Mouse (Mus musculus) layer of hippocampus, adult 2 months (tissue): Measurements from ENCODE around the gene Tnfrsf26. TPM values are rescaled to one million over a fixed set of nuclear protein-coding genes. Genes with fewer than 3 reads are reported as not detected.

Experiments used
- DNase-seq, 2 experiments: peaks; one replicate each; pipeline ENCODE4 v3.0.0; 2022; ENCODE audit warnings: low spot score in 2 of 2
- H3K27ac ChIP-seq: fragments of 200-600 bp; 2 replicates; pipeline ENCODE4 v1.8.1; 2022
- H3K4me3 ChIP-seq: fragments of 200-600 bp; 2 replicates; pipeline ENCODE4 v1.8.1; 2022; ENCODE audit warnings: mild to moderate bottlenecking
- CTCF ChIP-seq: fragments of 200-600 bp; conservative IDR thresholded peaks from 2 replicates; pipeline ENCODE4 v1.8.1; 2022; ENCODE audit warnings: antibody characterized with exemption, mild to moderate bottlenecking, moderate library complexity
- total RNA-seq, 2 experiments: library from RNA; stranded (reverse); gene quantifications; 2 replicates each; pipeline ENCODE4 v1.2.3; 2021

Tnfrsf26 gene
- total RNA-seq, 2 experiments from 2014 or later: not detected

GRCm38 (mm10) chr7:143625151-143625550, 3.4 kb downstream of the Tnfrsf26 start:
- no peak for TF ChIP-seq CTCF
- no peak overlapping the region for H3K27ac ChIP-seq

GRCm38 (mm10) chr7:143624561-143624960, 4.0 kb downstream of the Tnfrsf26 start:
- Histone ChIP-seq H3K27ac (no peak overlapping the region), H3K4me3 (no peak overlapping the region)
- no peak for TF ChIP-seq CTCF
- no peak for DNase-seq

More at GRCm38 (mm10) chr7:143625151-143625550, 3.4 kb downstream of the Tnfrsf26 start:
- no peak for DNase-seq
- H3K4me3 ChIP-seq: no peak overlapping the region

GRCm38 (mm10) chr7:143620951-143621350, 7.6 kb downstream of the Tnfrsf26 start:
- no peak overlapping the region for H3K4me3 ChIP-seq
- no peak for TF ChIP-seq CTCF
- no peak for DNase-seq
- H3K27ac ChIP-seq: no peak overlapping the region

- H3K27ac ChIP-seq: no peak overlapping the region
- no peak overlapping the region for H3K4me3 ChIP-seq
- no peak for DNase-seq
- TF ChIP-seq CTCF: no peak
Measured at GRCm38 (mm10) chr7:143614404-143615135, 14.0 kb downstream of the Tnfrsf26 start.

GRCm38 (mm10) chr7:143612215-143612614, 16.3 kb downstream of the Tnfrsf26 start:
- H3K4me3 ChIP-seq: no peak overlapping the region
- peak; percentile 60 for TF ChIP-seq CTCF

GRCm38 (mm10) chr7:143605321-143605720, 23.2 kb downstream of the Tnfrsf26 start:
- no peak for TF ChIP-seq CTCF
- DNase-seq: no peak
- H3K4me3 ChIP-seq: no peak overlapping the region
- H3K27ac ChIP-seq: no peak overlapping the region

More at GRCm38 (mm10) chr7:143612215-143612614, 16.3 kb downstream of the Tnfrsf26 start:
- no peak for DNase-seq
- no peak overlapping the region for H3K27ac ChIP-seq

GRCm38 (mm10) chr7:143604889-143605288, 23.6 kb downstream of the Tnfrsf26 start:
- Histone ChIP-seq H3K27ac (no peak overlapping the region), H3K4me3 (no peak overlapping the region)
- no peak for DNase-seq
- no peak for TF ChIP-seq CTCF

GRCm38 (mm10) chr7:143601705-143602104, 26.8 kb downstream of the Tnfrsf26 start:
- no peak overlapping the region for H3K4me3 ChIP-seq

GRCm38 (mm10) chr7:143600231-143600740, 28.2 kb downstream of the Tnfrsf26 start:
- no peak for TF ChIP-seq CTCF
- no peak overlapping the region for H3K27ac ChIP-seq
- peak overlapping the region; percentile 98 for H3K4me3 ChIP-seq
- no peak for DNase-seq

More at GRCm38 (mm10) chr7:143601705-143602104, 26.8 kb downstream of the Tnfrsf26 start:
- H3K27ac ChIP-seq: no peak overlapping the region
- peak; percentile 41 for TF ChIP-seq CTCF
- no peak for DNase-seq

- H3K27ac ChIP-seq: peak within 1 kb of the TSS; percentile 92
- peak; percentile 94 to 95 for DNase-seq
- TF ChIP-seq CTCF: no peak
Measured at GRCm38 (mm10) chr7:143599428-143600230, 28.9 kb downstream of the Tnfrsf26 start, which contains the start of gene Cars. Gene Cars (minus strand): TSS chr7:143600090.

GRCm38 (mm10) chr7:143594865-143595264, 33.7 kb downstream of the Tnfrsf26 start:
- no peak overlapping the region for H3K4me3 ChIP-seq
- TF ChIP-seq CTCF: no peak
- no peak overlapping the region for H3K27ac ChIP-seq
- no peak for DNase-seq

More at GRCm38 (mm10) chr7:143599428-143600230, 28.9 kb downstream of the Tnfrsf26 start, which contains the start of gene Cars:
- peak within 1 kb of the TSS; percentile 98 for H3K4me3 ChIP-seq

GRCm38 (mm10) chr7:143592255-143592654, 36.3 kb downstream of the Tnfrsf26 start:
- no peak overlapping the region for H3K4me3 ChIP-seq
- TF ChIP-seq CTCF: no peak
- no peak for DNase-seq
- H3K27ac ChIP-seq: no peak overlapping the region

- no peak overlapping the region for H3K4me3 ChIP-seq
- no peak for DNase-seq
- TF ChIP-seq CTCF: no peak
- H3K27ac ChIP-seq: no peak overlapping the region
Measured at GRCm38 (mm10) chr7:143588006-143588405, 40.5 kb downstream of the Tnfrsf26 start.
